Mouse (Mus musculus): Measurements from ENCODE around the gene Wbp11. TPM values are rescaled to one million over a fixed set of nuclear protein-coding genes. Genes with fewer than 3 reads are reported as not detected.

Gene Wbp11
- polyA plus RNA-seq (2017; shearing (Covaris generic)): 100 to 1,000 TPM; 104 to 132 TPM

GRCm38 (mm10) chr6:136827881-136828561, at the start of gene Wbp11:
Gene Wbp11, minus strand, starts transcription at chr6:136828233.

DNA sequence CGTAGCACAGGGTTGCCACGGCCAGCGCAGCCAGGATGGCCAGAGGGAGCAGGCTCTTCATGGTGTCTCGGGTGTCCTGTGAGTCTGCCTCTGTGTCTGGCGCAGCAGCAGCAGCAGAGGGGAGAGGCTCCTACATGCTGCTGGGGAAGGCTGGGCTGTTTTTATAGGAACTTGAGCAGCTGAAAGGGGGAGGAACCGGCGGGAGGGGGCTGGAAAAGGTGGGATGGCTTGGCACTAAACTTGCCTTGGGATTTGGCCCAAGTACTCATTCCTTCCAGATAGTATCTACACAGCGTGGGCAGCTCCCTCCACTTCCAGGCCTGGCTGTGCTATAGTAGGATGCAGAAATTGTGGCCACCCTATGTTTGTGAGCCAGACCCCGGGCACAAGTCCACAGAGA, 47.6 kb upstream of the Wbp11 start, which contains the start of gene Mgp:
TSS of gene Mgp (minus strand) at position 154 of the 400 bp plus-strand sequence.

DNA sequence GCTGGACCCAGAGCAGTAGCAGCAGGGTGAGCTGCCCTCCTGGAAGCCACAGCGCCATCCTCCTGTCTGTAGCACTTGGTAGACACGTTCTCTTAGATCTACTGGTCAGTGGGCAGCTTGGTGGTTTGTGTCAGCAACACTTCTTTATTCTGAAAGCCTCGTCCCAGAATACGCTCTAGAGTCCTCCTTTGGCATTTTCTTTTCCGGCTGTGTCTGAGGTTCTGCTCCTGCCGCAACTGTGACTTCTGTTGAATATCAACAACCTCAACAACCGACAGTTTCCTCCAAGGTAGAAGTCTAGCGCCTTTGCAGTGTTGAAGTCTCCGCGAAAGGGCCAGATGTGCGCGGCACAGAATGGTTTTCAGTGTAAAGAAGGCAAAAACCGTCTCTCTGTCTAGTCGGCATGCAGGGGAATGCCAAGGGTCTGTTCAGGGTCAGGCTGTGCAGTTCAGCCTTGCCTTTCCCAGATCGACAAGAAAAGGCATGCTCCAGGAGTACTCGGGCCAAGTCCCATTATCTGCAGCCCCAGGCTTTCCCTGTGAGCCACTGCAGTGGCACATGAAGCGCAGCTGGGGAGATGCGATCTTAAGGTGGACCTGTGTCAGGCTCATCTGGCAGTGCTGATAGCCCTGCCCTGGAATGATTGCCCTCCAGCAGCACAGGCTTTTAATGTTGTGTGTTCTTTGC, 29.3 kb upstream of the Wbp11 start, which contains the start of gene Art4:
TSS of gene Art4 (minus strand) at position 548 of the 687 bp plus-strand sequence.

DNA sequence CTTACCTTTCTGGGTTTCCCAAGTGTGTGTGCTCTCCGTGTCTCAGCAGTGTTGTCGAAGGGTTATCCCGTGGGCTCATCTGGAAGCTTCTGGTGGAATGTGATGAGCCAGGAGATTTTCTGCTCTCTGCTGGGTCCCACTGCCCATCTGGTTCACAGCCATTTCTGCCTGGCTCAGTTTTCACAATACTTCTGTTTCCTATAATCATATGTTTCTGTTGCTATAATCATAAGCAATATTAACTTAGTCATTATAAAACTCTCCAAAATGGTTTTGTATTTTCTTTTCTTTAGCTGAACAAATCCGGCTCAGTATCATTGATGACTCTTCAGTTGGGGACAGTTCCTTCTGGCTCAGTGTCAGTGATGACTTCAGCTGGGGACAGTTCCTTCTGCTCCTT, 7.3 kb upstream of the Wbp11 start, which contains the start of gene Smco3:
TSS of gene Smco3 (minus strand) at position 101 of the 400 bp plus-strand sequence.

DNA sequence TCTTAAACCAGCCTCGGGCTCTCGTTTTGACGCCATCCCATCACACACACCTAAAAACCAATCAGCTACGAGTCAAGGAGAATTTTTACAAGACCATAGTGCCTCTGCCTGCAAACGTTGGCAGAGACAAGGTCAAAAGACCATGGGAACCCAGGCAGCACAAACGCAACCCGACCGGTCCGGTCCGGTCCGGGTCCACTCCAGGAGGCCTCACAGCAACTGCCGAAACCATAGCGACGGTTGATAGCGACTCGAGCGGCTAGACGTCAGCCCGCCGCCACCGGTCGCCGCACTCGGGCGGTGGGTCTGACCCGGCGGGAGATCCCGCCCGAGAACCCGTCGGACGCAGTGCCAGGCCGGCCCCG, 535 bp downstream of the Wbp11 start, which contains the start of gene BC049715:
TSS of gene BC049715 (plus strand) at position 111 of the 365 bp plus-strand sequence.

DNA sequence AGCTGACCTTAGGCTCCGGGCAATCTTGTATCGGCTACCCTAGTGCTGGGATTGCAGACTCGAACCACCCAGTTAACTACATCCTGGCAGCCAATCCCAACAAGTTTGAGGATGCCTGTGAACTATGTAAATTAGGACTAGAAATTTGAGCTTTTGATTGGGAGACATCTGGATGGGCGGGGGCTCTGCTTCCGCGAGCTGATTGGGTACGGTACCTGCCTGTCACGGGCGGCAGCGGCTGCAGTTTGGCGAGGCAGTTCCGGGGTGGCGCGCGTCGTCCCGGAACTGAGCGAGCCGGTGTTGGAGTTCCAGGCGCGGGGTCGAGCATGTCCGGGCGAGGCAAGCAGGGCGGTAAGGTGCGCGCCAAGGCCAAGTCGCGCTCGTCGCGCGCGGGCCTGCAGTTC, 20.0 kb downstream of the Wbp11 start, which contains the start of gene H2afj:
TSS of gene H2afj (plus strand) at position 231 of the 404 bp plus-strand sequence.

DNA sequence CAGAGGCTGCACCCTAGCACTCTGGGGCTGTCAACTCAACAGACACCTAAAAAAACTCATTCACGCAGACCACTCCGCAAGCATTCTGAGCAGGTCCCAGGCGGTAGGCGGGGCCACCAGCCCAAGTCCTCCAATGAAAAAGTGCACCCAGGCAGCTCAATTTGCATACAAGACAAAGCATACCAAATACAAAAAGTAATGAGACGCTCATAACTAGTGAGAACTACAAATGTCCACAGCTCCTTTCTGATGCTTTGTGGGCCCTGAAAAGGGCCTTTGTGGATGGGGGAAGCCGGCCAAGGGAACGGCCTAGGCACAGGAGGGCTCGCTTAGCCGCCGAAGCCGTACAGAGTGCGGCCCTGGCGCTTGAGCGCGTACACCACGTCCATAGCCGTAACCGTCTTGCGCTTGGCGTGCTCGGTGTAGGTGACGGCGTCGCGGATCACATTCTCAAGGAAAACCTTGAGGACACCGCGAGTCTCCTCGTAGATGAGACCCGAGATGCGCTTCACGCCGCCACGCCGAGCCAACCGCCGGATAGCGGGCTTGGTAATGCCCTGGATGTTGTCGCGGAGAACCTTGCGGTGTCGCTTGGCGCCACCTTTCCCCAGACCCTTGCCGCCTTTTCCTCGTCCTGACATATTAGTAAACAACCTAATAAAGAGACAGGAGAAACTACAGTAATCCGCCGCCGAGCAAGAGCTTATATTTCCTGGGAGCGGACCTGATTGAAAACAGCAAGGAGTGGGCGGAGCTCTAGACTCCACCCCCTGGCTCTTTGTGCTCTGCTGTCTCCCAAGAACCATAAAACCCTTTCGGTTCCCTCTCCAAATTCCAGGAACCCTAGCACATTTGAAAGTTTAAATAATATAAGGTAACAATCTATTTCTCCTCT, 24.0 kb downstream of the Wbp11 start, which contains the start of gene Hist4h4:
TSS of gene Hist4h4 (minus strand) at position 677 of the 895 bp plus-strand sequence.

GRCm38 (mm10) chr6:136781377-136781986, 46.6 kb downstream of the Wbp11 start, which contains the start of gene Gucy2c:
Gene Gucy2c, minus strand, starts transcription at chr6:136781765.

Other genes starting within 250 kb of the Wbp11 start
- 1 to 10 TPM in 1 of 2 experiments, under 1 TPM in 1; 0.59 to 4.0 TPM for gene Plbd1, start 166.3 kb downstream of the Wbp11 start, polyA plus RNA-seq (2017; shearing (Covaris generic))
- gene Gucy2c, start 46.5 kb downstream of the Wbp11 start, polyA plus RNA-seq (2017; shearing (Covaris generic)): under 1 TPM in 1 of 2 experiments, not detected in 1; 0.28 TPM
- 1 to 10 TPM; 1.5 to 1.6 TPM for gene Hist4h4, start 23.8 kb downstream of the Wbp11 start, polyA plus RNA-seq (2017; shearing (Covaris generic))
- gene H2afj, start 20.0 kb downstream of the Wbp11 start, polyA plus RNA-seq (2017; shearing (Covaris generic)): 100 to 1,000 TPM; 142 to 168 TPM
- gene BC049715, start 607 bp downstream of the Wbp11 start, polyA plus RNA-seq (2017; shearing (Covaris generic)): 1 to 10 TPM; 3.4 to 4.0 TPM
- gene Smco3, start 7.2 kb upstream of the Wbp11 start, polyA plus RNA-seq (2017; shearing (Covaris generic)): not detected
- 1 to 10 TPM; 1.9 to 3.8 TPM for gene Art4, start 29.5 kb upstream of the Wbp11 start, polyA plus RNA-seq (2017; shearing (Covaris generic))
- gene Mgp, start 47.6 kb upstream of the Wbp11 start, polyA plus RNA-seq (2017; shearing (Covaris generic)): not detected
- 1 to 10 TPM; 1.8 TPM for gene Erp27, start 93.9 kb upstream of the Wbp11 start, polyA plus RNA-seq (2017; shearing (Covaris generic))
- gene Pde6h, start 95.6 kb upstream of the Wbp11 start, polyA plus RNA-seq (2017; shearing (Covaris generic)): 1 to 10 TPM in 1 of 2 experiments, under 1 TPM in 1; 0.42 to 1.6 TPM
- gene Arhgdib, start 113.7 kb upstream of the Wbp11 start, polyA plus RNA-seq (2017; shearing (Covaris generic)): 1,000 to 10,000 TPM; 2,036 to 2,387 TPM

All from inflammation-experienced regulatory T-cells (primary cell).